Mouse (Mus musculus) retina, postnatal 7 days (tissue): ENCODE measurements around the gene Medag.

ENCODE experiments used
- DNase-seq: peaks from one replicate; pipeline ENCODE4 v3.0.0-alpha.2; 2012; ENCODE audit warnings: low read depth, low spot score

Gene Medag

GRCm38 (mm10) chr5:149382601-149383000 is 28.9 kb upstream of the Medag start:
- DNase-seq: no peak

- DNase-seq: no peak
Measured at GRCm38 (mm10) chr5:149385228-149385961, 26.2 kb upstream of the Medag start.

GRCm38 (mm10) chr5:149386294-149386850 is 25.2 kb upstream of the Medag start:
- DNase-seq: no peak

- DNase-seq: no peak
Measured at GRCm38 (mm10) chr5:149388947-149389346, 22.6 kb upstream of the Medag start.

GRCm38 (mm10) chr5:149389548-149390211 is 21.9 kb upstream of the Medag start:
- DNase-seq: no peak

GRCm38 (mm10) chr5:149391574-149392375 is 19.8 kb upstream of the Medag start:
- DNase-seq: no peak

GRCm38 (mm10) chr5:149392420-149392988 is 19.0 kb upstream of the Medag start:
- no peak for DNase-seq

GRCm38 (mm10) chr5:149401446-149401975 is 10.0 kb upstream of the Medag start:
- no peak for DNase-seq

- no peak for DNase-seq
Measured at GRCm38 (mm10) chr5:149402029-149402428, 9.5 kb upstream of the Medag start.

GRCm38 (mm10) chr5:149403386-149403785 is 8.2 kb upstream of the Medag start:
- DNase-seq: no peak

GRCm38 (mm10) chr5:149404710-149405109 is 6.8 kb upstream of the Medag start:
- DNase-seq: no peak

GRCm38 (mm10) chr5:149406791-149407276 is 4.7 kb upstream of the Medag start:
- DNase-seq: no peak

GRCm38 (mm10) chr5:149409502-149409901 is 2.0 kb upstream of the Medag start:
- DNase-seq: no peak

- DNase-seq: no peak
Measured at GRCm38 (mm10) chr5:149412194-149412575, 636 bp downstream of the Medag start.

GRCm38 (mm10) chr5:149412671-149413070 is 1.1 kb downstream of the Medag start:
- no peak for DNase-seq

GRCm38 (mm10) chr5:149414369-149415167 is 3.0 kb downstream of the Medag start:
- DNase-seq: no peak

GRCm38 (mm10) chr5:149417381-149417780 is 5.8 kb downstream of the Medag start:
- no peak for DNase-seq

- DNase-seq: no peak
Measured at GRCm38 (mm10) chr5:149426525-149426924, 15.0 kb downstream of the Medag start.

GRCm38 (mm10) chr5:149427277-149428060 is 15.9 kb downstream of the Medag start:
- no peak for DNase-seq

GRCm38 (mm10) chr5:149428347-149428746 is 16.8 kb downstream of the Medag start:
- DNase-seq: peak; percentile 73
